ENCODE assay signal across 13 mouse cellular contexts in genomic region chr7:140942811-140943210, GRCm38 (mm10). TPM values are rescaled to one million over a fixed set of nuclear protein-coding genes. Genes with fewer than 3 reads are reported as not detected.
DNase-seq lines count a peak whose midpoint lies in the region; ATAC-seq and TF ChIP-seq lines count a peak whose summit lies in the region.
"Had no signal": no experiment of that assay in that cellular context is flagged by ENCODE, and none has a peak within 500 bp of the region (broad histone marks: within the 10 kb centered on the region; RNA-seq: fewer than 3 reads in every experiment).

No protein-coding gene starts in this region.

- no peak for TF ChIP-seq POLR2A in bone marrow macrophage, adult 2 months (IDR thresholded peaks at IDR 0.05; ENCODE audit: borderline replicate concordance, low read depth, low read length)
- 0 out of 2 replicates have a peak, but pooled peaks have one; percentile 6 for TF ChIP-seq POLR2A in embryonic fibroblast, embryonic 13.5 days (IDR thresholded peaks at IDR 0.05; ENCODE audit: low read depth, low read length)

- H3K4me1 ChIP-seq in kidney, embryonic 15.5 days, result peaks cover 34% of the 10 kb centered on the region
- peaks cover 36% of the 10 kb centered on the region for H3K4me1 ChIP-seq in bone marrow macrophage, adult 2 months (ENCODE audit: control insufficient read depth, insufficient read depth, low read length)
- H3K4me1 ChIP-seq in embryonic fibroblast, embryonic 13.5 days (ENCODE audit: control insufficient read depth, insufficient read depth, low read length), result peaks cover 2% of the 10 kb centered on the region; the same call in 1 of the 2 replicates
- H3K4me1 ChIP-seq in liver, embryonic 12.5 days, result peaks cover 56% of the 10 kb centered on the region

- peaks cover 33% of the 10 kb centered on the region for H3K36me3 ChIP-seq in kidney, embryonic 15.5 days
- peaks cover 32% of the 10 kb centered on the region for H3K36me3 ChIP-seq in liver, embryonic 12.5 days

- 0 out of 2 replicates have a peak overlapping the region, but pooled peaks have one; percentile 71 for H3K4me2 ChIP-seq in kidney, embryonic 15.5 days
- H3K4me2 ChIP-seq in liver, embryonic 12.5 days, result no peak overlapping the region

- no peaks in the 10 kb centered on the region for H3K9me3 ChIP-seq in kidney, embryonic 15.5 days (replicated peaks)
- no peaks in the 10 kb centered on the region for H3K9me3 ChIP-seq in liver, embryonic 12.5 days (replicated peaks)
- H3K9me3 ChIP-seq: forebrain, embryonic 10.5 days had no signal

- no peak for TF ChIP-seq CTCF in bone marrow macrophage, adult 2 months (IDR thresholded peaks at IDR 0.05; ENCODE audit: low read depth, low read length)
- TF ChIP-seq CTCF in embryonic fibroblast, embryonic 13.5 days (IDR thresholded peaks at IDR 0.05; ENCODE audit: borderline replicate concordance, insufficient read depth, low read length), result no peak
- TF ChIP-seq CTCF in layer of hippocampus, adult 2 months (conservative IDR thresholded peaks at IDR 0.05), result no peak

- H3K9ac ChIP-seq in kidney, embryonic 15.5 days, result peak overlapping the region; percentile 70
- no peak overlapping the region for H3K9ac ChIP-seq in liver, embryonic 12.5 days

- H3K27ac ChIP-seq in kidney, embryonic 15.5 days, result peak overlapping the region; percentile 95; the same call in 1 of the 2 replicates
- peak overlapping the region; percentile 88; the same call in 1 of the 2 replicates for H3K27ac ChIP-seq in bone marrow macrophage, adult 2 months (ENCODE audit: insufficient read depth, low read depth, low read length)
- H3K27ac ChIP-seq in embryonic fibroblast, embryonic 13.5 days (ENCODE audit: insufficient read depth, low read length), result no peak overlapping the region
- peak overlapping the region; percentile 24; the same call in 1 of the 2 replicates for H3K27ac ChIP-seq in liver, embryonic 12.5 days
- no peak overlapping the region for H3K27ac ChIP-seq in layer of hippocampus, adult 2 months

- H3K27me3 ChIP-seq in kidney, embryonic 15.5 days, result 0 out of 2 replicates have a peak, but pooled peaks cover 2% of the 10 kb centered on the region
- peaks cover 6% of the 10 kb centered on the region; the same call in 1 of the 2 replicates for H3K27me3 ChIP-seq in liver, embryonic 12.5 days (replicated peaks)

- 90% methylated on average over 10 of the region's 10 CpGs for WGBS in kidney, embryonic 15.5 days
- WGBS in liver, embryonic 12.5 days (ENCODE audit: insufficient replicate concordance), result 85% methylated on average over 10 of the region's 10 CpGs

- 0 out of 2 replicates have a peak overlapping the region, but pooled peaks have one; percentile 62 for H3K4me3 ChIP-seq in kidney, embryonic 15.5 days (replicated peaks)
- H3K4me3 ChIP-seq in bone marrow macrophage, adult 2 months (ENCODE audit: insufficient read depth, low read length), result no peak overlapping the region
- H3K4me3 ChIP-seq in embryonic fibroblast, embryonic 13.5 days (ENCODE audit: insufficient read depth, low read length), result no peak overlapping the region
- no peak overlapping the region for H3K4me3 ChIP-seq in liver, embryonic 12.5 days
- no peak overlapping the region for H3K4me3 ChIP-seq in layer of hippocampus, adult 2 months

- no peak for ATAC-seq in kidney, embryonic 15.5 days (replicated peaks; ENCODE audit: low FRiP score)
- ATAC-seq in liver, embryonic 12.5 days, result no peak
- ATAC-seq: inflammation-experienced regulatory T-cells, adult 6 months had no signal

- DNase-seq in kidney, postnatal 14 days, result no peak
- DNase-seq in right cerebral cortex, postnatal 10 days (ENCODE audit: low spot score in 2 of 2), result no peak
- DNase-seq in B cell, adult 2 months, result no peak
- DNase-seq in layer of hippocampus, adult 2 months (ENCODE audit: low spot score in 2 of 2), result no peak
- DNase-seq: gastrocnemius, postnatal 25 days; right cerebral cortex, adult 18-20 months had no signal

RNA-seq across cellular contexts. Expression of gene Pgghg, which starts 1.6 kb away (rescaled TPM):
- polyA plus RNA-seq in kidney, embryonic 15.5 days (2015; fragmentation: Nextera tagmentation; extraction: Ambion mirVana), result 19.5 and 23.5 TPM in 2 replicates
- polyA plus RNA-seq in bone marrow macrophage, adult 2 months (2012; ENCODE audit: insufficient read depth, insufficient read length, missing spikeins), result 11.5 and 13.8 TPM in 2 replicates
- polyA plus RNA-seq in embryonic fibroblast, embryonic 13.5 days (2011; ENCODE audit: insufficient read length, low read depth, missing spikeins), result 14.3 and 19.1 TPM in 2 replicates
- polyA plus RNA-seq in liver, embryonic 12.5 days (2016; fragmentation: Nextera tagmentation; extraction: Ambion mirVana), result 7.8 and 7.9 TPM in 2 replicates
- 1 to 10 TPM; 4.0 to 7.1 TPM for total RNA-seq in layer of hippocampus, adult 2 months (2021)

RNA-seq across cellular contexts. Expression of gene Ifitm5, which starts 7.3 kb away (rescaled TPM):
- polyA plus RNA-seq in kidney, embryonic 15.5 days (2015; fragmentation: Nextera tagmentation; extraction: Ambion mirVana), result 4.3 and 21.7 TPM in 2 replicates
- polyA plus RNA-seq in bone marrow macrophage, adult 2 months (2012; ENCODE audit: insufficient read depth, insufficient read length, missing spikeins), result 1.8 and 1.9 TPM in 2 replicates
- polyA plus RNA-seq in embryonic fibroblast, embryonic 13.5 days (2011; ENCODE audit: insufficient read length, low read depth, missing spikeins), result 3.0 TPM in 1 of 2 replicates, not detected in the other
- polyA plus RNA-seq in liver, embryonic 12.5 days (2016; fragmentation: Nextera tagmentation; extraction: Ambion mirVana), result 0.94 and 0.99 TPM in 2 replicates
- not detected for total RNA-seq in layer of hippocampus, adult 2 months (2021)
- total RNA-seq: common myeloid progenitor, adult 5-6 weeks had no signal

RNA-seq across cellular contexts. Expression of gene Gm45717, which starts 12.9 kb away (rescaled TPM):
- polyA plus RNA-seq in kidney, embryonic 15.5 days (2015; fragmentation: Nextera tagmentation; extraction: Ambion mirVana), result 0.39 TPM in 1 of 2 replicates, not detected in the other
- polyA plus RNA-seq in bone marrow macrophage, adult 2 months (2012; ENCODE audit: insufficient read depth, insufficient read length, missing spikeins), result 1.2 and 8.8 TPM in 2 replicates
- polyA plus RNA-seq in embryonic fibroblast, embryonic 13.5 days (2011; ENCODE audit: insufficient read length, low read depth, missing spikeins), result not detected in 2 replicates
- not detected in 2 replicates for polyA plus RNA-seq in liver, embryonic 12.5 days (2016; fragmentation: Nextera tagmentation; extraction: Ambion mirVana)
- total RNA-seq in layer of hippocampus, adult 2 months (2021), result not detected
- total RNA-seq: gastrocnemius, postnatal 25 days had no signal
- polyA plus RNA-seq: inflammation-experienced regulatory T-cells, adult 6 months had no signal

RNA-seq across cellular contexts. Expression of gene Ifitm2, which starts 13.0 kb away (rescaled TPM):
- polyA plus RNA-seq in kidney, embryonic 15.5 days (2015; fragmentation: Nextera tagmentation; extraction: Ambion mirVana), result 897 and 954 TPM in 2 replicates
- polyA plus RNA-seq in bone marrow macrophage, adult 2 months (2012; ENCODE audit: insufficient read depth, insufficient read length, missing spikeins), result 1,477 and 1,645 TPM in 2 replicates
- 771 and 857 TPM in 2 replicates for polyA plus RNA-seq in embryonic fibroblast, embryonic 13.5 days (2011; ENCODE audit: insufficient read length, low read depth, missing spikeins)
- polyA plus RNA-seq in liver, embryonic 12.5 days (2016; fragmentation: Nextera tagmentation; extraction: Ambion mirVana), result 355 TPM in 2 replicates
- 10 to 100 TPM; 13.0 to 16.3 TPM for total RNA-seq in layer of hippocampus, adult 2 months (2021)

RNA-seq across cellular contexts. Expression of gene Nlrp6, which starts 22.1 kb away (rescaled TPM):
- polyA plus RNA-seq in kidney, embryonic 15.5 days (2015; fragmentation: Nextera tagmentation; extraction: Ambion mirVana), result 1.1 and 1.2 TPM in 2 replicates
- polyA plus RNA-seq in bone marrow macrophage, adult 2 months (2012; ENCODE audit: insufficient read depth, insufficient read length, missing spikeins), result not detected in 2 replicates
- polyA plus RNA-seq in embryonic fibroblast, embryonic 13.5 days (2011; ENCODE audit: insufficient read length, low read depth, missing spikeins), result not detected in 2 replicates
- 1.1 and 1.4 TPM in 2 replicates for polyA plus RNA-seq in liver, embryonic 12.5 days (2016; fragmentation: Nextera tagmentation; extraction: Ambion mirVana)
- under 1 TPM; 0.27 to 0.51 TPM for total RNA-seq in layer of hippocampus, adult 2 months (2021)
- total RNA-seq: gastrocnemius, postnatal 25 days had no signal
- polyA plus RNA-seq: inflammation-experienced regulatory T-cells, adult 6 months had no signal

Comparison
In these comparisons a context has a peak if more than half of its experiments do, and no peak if none do; other contexts are left out.
1. H3K27ac ChIP-seq: peak in kidney, embryonic 15.5 days (single experiment), bone marrow macrophage, adult 2 months (single experiment) and liver, embryonic 12.5 days (single experiment); none in embryonic fibroblast, embryonic 13.5 days (single experiment) and layer of hippocampus, adult 2 months (single experiment).